Mouse (Mus musculus) heart, embryonic 14.5 days (tissue): ENCODE data around the gene Prpf18. TPM values are rescaled to one million over a fixed set of nuclear protein-coding genes. Genes with fewer than 3 reads are reported as not detected.

Experiments used
- ATAC-seq: fragments of 200-750 bp; cut with Nextera tagmentation; 2 replicates; pipeline ENCODE4 v1.8.0; 2017; ENCODE audit warnings: low read depth, moderate TSS enrichment; ENCODE audit not compliant: insufficient number of reproducible peaks, insufficient read depth, low FRiP score
- H3K27ac ChIP-seq, 2 experiments: fragments of 200-500 bp in 1 of 2; fragments of 300-500 bp in 1 of 2; sonication (generic) in 1 of 2; replicated peaks in 1 of 2; 2 replicates each; pipeline ENCODE4 v1.5.1; 2012 to 2014; ENCODE audit warnings: low read depth in 2 of 2, low read length in 2 of 2, control low read depth in 1 of 2, mild to moderate bottlenecking in 1 of 2, mixed read lengths in 1 of 2; ENCODE audit not compliant: control insufficient read depth in 1 of 2, insufficient read depth in 1 of 2
- H3K27me3 ChIP-seq: fragments of 300-500 bp; sonication (generic); 2 replicates; pipeline ENCODE4 v1.6.1; 2014; ENCODE audit warnings: mild to moderate bottlenecking, low read length, control low read depth; ENCODE audit not compliant: control insufficient read depth, insufficient read depth
- H3K36me3 ChIP-seq: fragments of 300-500 bp; sonication (generic); 2 replicates; pipeline ENCODE4 v1.6.1; 2014; ENCODE audit warnings: mild to moderate bottlenecking, control low read depth, low read length, mixed read lengths; ENCODE audit not compliant: control insufficient read depth, insufficient read depth
- H3K4me1 ChIP-seq, 2 experiments: fragments of 200-500 bp in 1 of 2; fragments of 300-500 bp in 1 of 2; sonication (generic) in 1 of 2; 2 replicates each; pipeline ENCODE4 v1.6.1; 2012 to 2014; ENCODE audit warnings: low read length in 2 of 2, control low read depth in 1 of 2, mixed read lengths in 1 of 2; ENCODE audit not compliant: control insufficient read depth in 2 of 2, insufficient read depth in 2 of 2
- H3K4me2 ChIP-seq: fragments of 300-500 bp; sonication (generic); 2 replicates; pipeline ENCODE4 v1.6.1; 2014; ENCODE audit warnings: mild to moderate bottlenecking, low read length
- H3K4me3 ChIP-seq, 2 experiments: fragments of 200-500 bp in 1 of 2; fragments of 300-500 bp in 1 of 2; sonication (generic) in 1 of 2; 2 replicates each; pipeline ENCODE4 v1.5.1; 2012 to 2014; ENCODE audit warnings: low read length in 2 of 2, mild to moderate bottlenecking in 2 of 2, control low read depth in 1 of 2, low read depth in 1 of 2, moderate library complexity in 1 of 2; ENCODE audit not compliant: control insufficient read depth in 1 of 2, insufficient read depth in 1 of 2
- H3K9ac ChIP-seq: fragments of 300-500 bp; sonication (generic); 2 replicates; pipeline ENCODE4 v1.6.1; 2014; ENCODE audit warnings: mild to moderate bottlenecking, low read length
- H3K9me3 ChIP-seq: fragments of 300-500 bp; sonication (generic); 2 replicates; pipeline ENCODE4 v1.6.1; 2016; ENCODE audit warnings: low read length, control low read depth; ENCODE audit not compliant: control insufficient read depth
- WGBS: fragments of 180-500 bp; shearing (Covaris S2); extraction: QIAGEN DNeasy Blood & Tissue Kit; methylation state at CpG from one replicate; pipeline ENCODE4 v1.1.7; 2014; 5-methylcytosine and 5-hydroxymethylcytosine counted together
- polyA plus RNA-seq: library from polyadenylated mRNA; unstranded; fragments of >200 nt; fragmentation: Nextera tagmentation; extraction: Ambion mirVana; gene quantifications from 2 replicates; pipeline ENCODE4 v1.2.1, GENCODE M21; 2014

Gene Prpf18
- polyA plus RNA-seq, 1 experiment from 2014 or later: 27.8 TPM

DNA sequence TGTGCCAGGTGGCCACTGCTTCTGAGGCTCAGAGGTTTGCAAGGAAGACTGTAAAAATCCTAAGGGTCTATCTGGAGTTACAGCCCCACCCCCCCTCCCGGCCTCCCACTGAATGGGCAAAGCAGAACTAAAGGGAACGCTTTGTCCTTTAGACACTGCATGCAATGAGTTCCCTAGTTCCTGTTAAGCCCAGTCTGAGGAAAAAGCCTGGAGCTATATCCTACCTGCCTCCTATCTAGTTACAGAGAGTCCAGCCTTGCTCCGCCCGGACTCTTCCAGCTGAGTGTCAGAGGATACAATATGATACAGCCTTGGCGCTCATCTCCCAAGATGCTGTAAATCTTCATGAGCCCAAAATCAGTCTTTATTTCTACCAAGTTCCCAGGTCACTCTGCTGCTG lies 77.7 kb downstream of the Prpf18 start:
- Histone ChIP-seq H3K4me3 (no peak overlapping the region), H3K9ac (no peak overlapping the region), H3K4me1 (peaks cover 4 to 17% of the 10 kb centered on the region in 2 experiments), H3K9me3 (no peaks in the 10 kb centered on the region), H3K36me3 (peaks cover 61% of the 10 kb centered on the region), H3K27ac (no peak overlapping the region), H3K4me2 (no peak overlapping the region), H3K27me3 (no peaks in the 10 kb centered on the region)
- ATAC-seq: no peak
- WGBS: 93% methylated on average over 5 of the region's 5 CpGs

DNA sequence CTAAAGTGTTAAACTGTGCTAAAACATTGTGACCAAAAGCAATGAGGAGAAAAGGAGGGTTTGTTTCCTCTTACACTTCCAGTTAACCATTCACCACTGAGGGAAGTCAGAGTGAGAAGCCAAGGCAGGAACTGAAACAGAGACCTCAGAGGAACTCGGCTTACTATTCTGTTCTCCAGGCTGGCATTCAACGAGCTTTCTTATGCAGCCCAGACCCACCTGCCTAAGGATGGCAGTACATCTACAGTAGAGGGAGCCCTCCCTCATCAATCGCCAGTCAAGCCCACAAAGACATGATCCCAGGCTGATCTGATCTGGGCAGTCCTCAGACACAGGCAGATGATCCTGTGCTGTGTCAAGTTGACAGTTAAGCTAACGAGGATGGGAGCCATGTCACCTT lies 78.5 kb downstream of the Prpf18 start:
- no peaks in the 10 kb centered on the region for H3K27me3 ChIP-seq
- H3K4me2 ChIP-seq: no peak overlapping the region
- no peak for ATAC-seq
- no peak overlapping the region for H3K27ac ChIP-seq
- H3K4me3 ChIP-seq: no peak overlapping the region
- H3K9ac ChIP-seq: no peak overlapping the region
- H3K4me1 ChIP-seq: peaks cover 7 to 19% of the 10 kb centered on the region in 2 experiments
- H3K36me3 ChIP-seq: peaks cover 61% of the 10 kb centered on the region
- no peaks in the 10 kb centered on the region for H3K9me3 ChIP-seq
- whole genome bisulfite sequencing: 60% methylated on average over 4 of the region's 4 CpGs

DNA sequence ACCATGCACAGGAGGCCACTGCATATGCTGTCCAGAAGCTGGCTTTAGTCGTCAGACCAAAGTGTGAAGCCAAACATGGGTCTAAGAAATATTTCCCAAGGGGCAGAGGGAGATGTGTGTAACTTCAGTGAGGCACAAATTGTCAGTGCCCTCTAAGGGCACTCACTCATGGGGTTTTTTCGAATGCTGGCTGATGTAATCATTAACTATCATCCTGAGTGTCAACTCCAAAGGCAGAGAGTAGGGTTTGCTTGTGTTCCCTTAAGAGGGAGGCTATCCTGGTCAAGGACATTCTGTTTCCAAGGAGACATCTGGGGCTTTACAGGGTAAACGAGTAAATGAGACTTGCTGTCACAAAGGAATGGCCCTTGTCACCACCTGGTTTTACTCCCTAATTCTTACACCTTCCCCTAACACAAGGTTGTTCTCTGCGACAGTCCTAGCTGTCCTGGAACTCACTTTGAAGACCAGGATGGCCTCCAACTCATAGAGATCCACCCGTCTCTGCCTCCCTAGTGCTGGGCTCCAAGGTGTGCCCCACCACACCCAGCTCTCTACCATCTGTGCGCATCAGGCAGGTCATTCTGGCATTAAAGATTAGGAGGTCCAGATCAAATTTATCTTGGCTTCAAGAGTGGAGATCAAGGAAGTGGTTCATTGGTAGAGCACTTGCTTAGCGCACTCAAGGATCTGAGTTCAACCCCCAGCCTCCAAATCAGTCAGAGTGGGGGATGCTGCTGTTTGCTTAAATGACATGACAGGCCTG lies 79.2 kb downstream of the Prpf18 start:
- Histone ChIP-seq H3K4me2 (no peak overlapping the region), H3K27me3 (no peaks in the 10 kb centered on the region), H3K4me1 (peaks cover 6 to 15% of the 10 kb centered on the region in 2 experiments), H3K36me3 (peaks cover 65% of the 10 kb centered on the region), H3K9ac (no peak overlapping the region), H3K27ac (no peak overlapping the region), H3K4me3 (no peak overlapping the region), H3K9me3 (no peaks in the 10 kb centered on the region)
- 65% methylated on average over 7 of the region's 7 CpGs for WGBS
- no peak for ATAC-seq

Other genes with a start within 250 kb of the Prpf18 start
- gene Bend7, start 65.7 kb upstream of the Prpf18 start, polyA plus RNA-seq: 2.6 and 2.9 TPM in 2 replicates
- 45.0 and 49.1 TPM in 2 replicates for gene Sephs1, start 229.5 kb upstream of the Prpf18 start, polyA plus RNA-seq